Mouse (Mus musculus) hindbrain, embryonic 12.5 days (tissue): ENCODE results near the gene Elmo1. TPM values are rescaled to one million over a fixed set of nuclear protein-coding genes. Genes with fewer than 3 reads are reported as not detected.

Source experiments
- ATAC-seq: fragments of 200-750 bp; cut with Nextera tagmentation; 2 replicates; pipeline ENCODE4 v1.8.0; 2017; ENCODE audit warnings: moderate TSS enrichment; ENCODE audit not compliant: low FRiP score
- H3K27ac ChIP-seq: fragments of 300-500 bp; sonication (generic); 2 replicates; pipeline ENCODE4 v1.5.1; 2016; ENCODE audit warnings: mild to moderate bottlenecking
- H3K27me3 ChIP-seq: fragments of 300-500 bp; sonication (generic); 2 replicates; pipeline ENCODE4 v1.6.1; 2016; ENCODE audit warnings: mild to moderate bottlenecking
- H3K36me3 ChIP-seq: fragments of 300-500 bp; sonication (generic); 2 replicates; pipeline ENCODE4 v1.6.1; 2016; ENCODE audit warnings: mild to moderate bottlenecking
- H3K4me1 ChIP-seq: fragments of 300-500 bp; sonication (generic); 2 replicates; pipeline ENCODE4 v1.6.1; 2016
- H3K4me2 ChIP-seq: fragments of 300-500 bp; sonication (generic); replicated peaks from 2 replicates; pipeline ENCODE4 v1.6.1; 2016; ENCODE audit warnings: mild to moderate bottlenecking
- H3K4me3 ChIP-seq: fragments of 300-500 bp; sonication (generic); 2 replicates; pipeline ENCODE4 v1.5.1; 2016; ENCODE audit warnings: mild to moderate bottlenecking
- H3K9ac ChIP-seq: fragments of 300-500 bp; sonication (generic); 2 replicates; pipeline ENCODE4 v1.6.1; 2016; ENCODE audit warnings: mild to moderate bottlenecking, moderate library complexity
- H3K9me3 ChIP-seq: fragments of 300-500 bp; sonication (generic); replicated peaks from 2 replicates; pipeline ENCODE4 v1.6.1; 2016; ENCODE audit warnings: mild to moderate bottlenecking
- WGBS: fragments of 180-500 bp; shearing (Covaris S2); methylation state at CpG from one replicate; pipeline ENCODE4 v1.1.7; 2016; 5-methylcytosine and 5-hydroxymethylcytosine counted together
- polyA plus RNA-seq: library from polyadenylated mRNA; unstranded; fragments of >200 nt; fragmentation: Nextera tagmentation; extraction: Ambion mirVana; gene quantifications from 2 replicates; pipeline ENCODE4 v1.2.1, GENCODE M21; 2016

Gene Elmo1
- polyA plus RNA-seq, 1 experiment from 2014 or later: 28.9 TPM

- WGBS: 78% methylated on average over 9 of the region's 9 CpGs
- Histone ChIP-seq H3K9ac (no peak overlapping the region), H3K36me3 (no peaks in the 10 kb centered on the region), H3K4me1 (0 out of 2 replicates have a peak, but pooled peaks cover 2% of the 10 kb centered on the region), H3K27me3 (no peaks in the 10 kb centered on the region), H3K9me3 (no peaks in the 10 kb centered on the region), H3K4me3 (no peak overlapping the region), H3K27ac (peak overlapping the region; percentile 57; the same call in 1 of the 2 replicates), H3K4me2 (no peak overlapping the region)
- no peak for ATAC-seq
These were observed 320.1 kb downstream of the Elmo1 start for GRCm38 (mm10) chr13:20410306-20411101.

- Histone ChIP-seq H3K27me3 (no peaks in the 10 kb centered on the region), H3K36me3 (no peaks in the 10 kb centered on the region), H3K4me1 (no peaks in the 10 kb centered on the region), H3K9me3 (no peaks in the 10 kb centered on the region), H3K9ac (no peak overlapping the region), H3K27ac (no peak overlapping the region), H3K4me2 (no peak overlapping the region), H3K4me3 (no peak overlapping the region)
- ATAC-seq: no peak
- WGBS: 78% methylated on average over 5 of the region's 5 CpGs
These were observed 326.6 kb downstream of the Elmo1 start for GRCm38 (mm10) chr13:20416691-20417660.

GRCm38 (mm10) chr13:20430998-20431397, 340.6 kb downstream of the Elmo1 start:
- H3K4me1 ChIP-seq: no peaks in the 10 kb centered on the region
- no peak for ATAC-seq
- whole genome bisulfite sequencing: 83% methylated on average over 6 of the region's 6 CpGs
- no peak overlapping the region for H3K4me3 ChIP-seq
- peak overlapping the region; percentile 5 for H3K27ac ChIP-seq
- H3K27me3 ChIP-seq: no peaks in the 10 kb centered on the region
- no peaks in the 10 kb centered on the region for H3K9me3 ChIP-seq
- H3K36me3 ChIP-seq: no peaks in the 10 kb centered on the region
- no peak overlapping the region for H3K9ac ChIP-seq
- H3K4me2 ChIP-seq: no peak overlapping the region

DNA sequence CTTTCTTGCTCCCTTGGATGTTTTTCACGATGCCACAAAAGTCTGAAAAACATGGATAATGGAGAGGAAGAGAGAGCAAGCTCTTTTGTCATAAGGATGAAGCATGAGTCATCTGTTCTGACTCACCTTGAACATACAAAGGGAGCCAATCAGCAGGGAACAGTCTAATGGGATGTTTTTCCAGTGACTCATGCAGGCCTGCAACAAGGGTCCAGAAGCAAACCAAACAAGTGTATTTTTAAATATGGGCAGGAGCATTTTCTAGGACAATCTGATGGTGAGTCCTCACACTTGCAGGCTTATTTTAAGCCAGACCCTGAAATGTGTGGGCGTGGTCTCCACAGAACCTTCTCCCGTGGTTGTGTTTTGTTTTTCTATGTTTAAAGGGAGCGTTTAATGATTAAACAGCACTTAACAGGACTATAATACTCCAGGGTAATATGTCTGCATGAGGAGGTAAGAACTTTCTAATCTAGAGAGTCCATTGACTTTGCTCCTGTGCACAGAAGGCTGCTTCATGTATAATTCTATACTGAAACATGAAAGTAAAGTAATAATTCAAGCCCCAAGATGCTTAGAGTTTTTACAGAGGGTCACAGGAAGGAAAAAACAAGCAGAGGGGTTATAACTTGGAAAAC, 342.9 kb downstream of the Elmo1 start:
- no peaks in the 10 kb centered on the region for H3K9me3 ChIP-seq
- H3K9ac ChIP-seq: no peak overlapping the region
- no peaks in the 10 kb centered on the region for H3K27me3 ChIP-seq
- WGBS: 73% methylated on average over 4 of the region's 4 CpGs
- no peak overlapping the region for H3K4me3 ChIP-seq
- H3K27ac ChIP-seq: no peak overlapping the region
- H3K36me3 ChIP-seq: no peaks in the 10 kb centered on the region
- ATAC-seq: no peak
- no peak overlapping the region for H3K4me2 ChIP-seq
- H3K4me1 ChIP-seq: no peaks in the 10 kb centered on the region

DNA sequence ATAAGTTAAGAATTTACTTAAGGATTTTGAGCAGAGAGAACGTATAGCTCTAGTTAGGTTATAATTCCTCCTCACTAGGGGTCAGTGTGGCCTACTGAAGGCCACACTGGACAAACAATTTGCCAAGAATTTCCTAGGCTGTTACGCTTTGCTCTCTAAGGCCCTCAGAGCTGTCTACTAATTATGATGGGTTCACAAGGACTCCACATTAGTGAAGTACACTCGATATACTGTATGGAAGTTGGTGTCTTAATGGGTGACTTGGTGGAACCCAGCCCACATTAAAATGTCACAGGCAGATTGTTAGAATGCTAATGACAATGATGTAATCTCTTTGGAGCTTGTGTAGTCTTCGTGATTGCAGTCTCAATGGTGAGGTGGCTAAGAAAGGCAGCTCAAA, 343.7 kb downstream of the Elmo1 start:
- Histone ChIP-seq H3K9ac (no peak overlapping the region), H3K27ac (no peak overlapping the region), H3K4me2 (no peak overlapping the region), H3K9me3 (no peaks in the 10 kb centered on the region), H3K4me1 (no peaks in the 10 kb centered on the region), H3K4me3 (no peak overlapping the region), H3K36me3 (no peaks in the 10 kb centered on the region), H3K27me3 (no peaks in the 10 kb centered on the region)
- WGBS: 72% methylated on average over 4 of the region's 4 CpGs
- ATAC-seq: no peak

GRCm38 (mm10) chr13:20439488-20439887, 349.1 kb downstream of the Elmo1 start:
- no peak for ATAC-seq
- H3K4me1 ChIP-seq: no peaks in the 10 kb centered on the region
- 97% methylated on average over 1 of the region's 1 CpGs for WGBS
- no peaks in the 10 kb centered on the region for H3K9me3 ChIP-seq
- H3K4me3 ChIP-seq: no peak overlapping the region
- no peak overlapping the region for H3K9ac ChIP-seq
- no peak overlapping the region for H3K27ac ChIP-seq
- H3K36me3 ChIP-seq: no peaks in the 10 kb centered on the region
- no peak overlapping the region for H3K4me2 ChIP-seq
- no peaks in the 10 kb centered on the region for H3K27me3 ChIP-seq

- 46% methylated on average over 7 of the region's 7 CpGs for WGBS
- Histone ChIP-seq H3K27ac (no peak overlapping the region), H3K27me3 (no peaks in the 10 kb centered on the region), H3K9ac (no peak overlapping the region), H3K4me2 (no peak overlapping the region), H3K9me3 (no peaks in the 10 kb centered on the region), H3K4me1 (peaks cover 19% of the 10 kb centered on the region), H3K36me3 (no peaks in the 10 kb centered on the region), H3K4me3 (no peak overlapping the region)
- no peak for ATAC-seq
These were observed 360.5 kb downstream of the Elmo1 start for GRCm38 (mm10) chr13:20450831-20451353.

DNA sequence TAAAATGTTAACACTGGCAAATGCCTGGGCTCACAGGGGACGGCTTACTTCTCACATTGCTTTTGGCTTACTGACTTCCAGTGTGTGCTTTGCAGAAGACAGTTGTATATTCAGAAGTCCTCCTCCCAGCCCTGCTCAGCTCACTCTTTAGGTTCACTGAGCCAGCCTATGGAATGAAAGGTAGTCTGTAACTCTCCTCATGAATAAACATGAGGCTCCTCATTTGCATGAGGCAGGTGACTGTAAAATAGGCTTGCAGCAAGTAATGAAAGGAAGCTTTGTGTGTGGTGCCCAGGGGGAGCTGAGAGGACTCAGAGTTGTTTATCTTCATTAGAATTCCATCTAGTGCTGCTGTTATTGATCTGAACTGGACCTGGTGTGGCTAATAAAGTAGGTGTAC, 364.0 kb downstream of the Elmo1 start:
- Histone ChIP-seq H3K27me3 (no peaks in the 10 kb centered on the region), H3K4me3 (no peak overlapping the region), H3K9ac (no peak overlapping the region), H3K9me3 (no peaks in the 10 kb centered on the region), H3K27ac (peak overlapping the region; percentile 8; the same call in 1 of the 2 replicates), H3K4me1 (peaks cover 19% of the 10 kb centered on the region), H3K4me2 (no peak overlapping the region), H3K36me3 (no peaks in the 10 kb centered on the region)
- WGBS: 22% methylated on average over 1 of the region's 1 CpGs
- ATAC-seq: peak; percentile 92

GRCm38 (mm10) chr13:20460096-20460495, 369.7 kb downstream of the Elmo1 start:
- H3K27ac ChIP-seq: no peak overlapping the region
- ATAC-seq: no peak
- WGBS: 89% methylated on average over 6 of the region's 6 CpGs
- no peaks in the 10 kb centered on the region for H3K27me3 ChIP-seq
- H3K36me3 ChIP-seq: no peaks in the 10 kb centered on the region
- no peaks in the 10 kb centered on the region for H3K9me3 ChIP-seq
- H3K9ac ChIP-seq: no peak overlapping the region
- no peak overlapping the region for H3K4me3 ChIP-seq
- peaks cover 5% of the 10 kb centered on the region; the same call in 1 of the 2 replicates for H3K4me1 ChIP-seq
- no peak overlapping the region for H3K4me2 ChIP-seq

GRCm38 (mm10) chr13:20461616-20462015, 371.2 kb downstream of the Elmo1 start:
- H3K27me3 ChIP-seq: no peaks in the 10 kb centered on the region
- H3K4me1 ChIP-seq: no peaks in the 10 kb centered on the region
- H3K9me3 ChIP-seq: no peaks in the 10 kb centered on the region
- no peak overlapping the region for H3K9ac ChIP-seq
- H3K4me2 ChIP-seq: no peak overlapping the region
- H3K27ac ChIP-seq: no peak overlapping the region
- 88% methylated on average over 3 of the region's 3 CpGs for WGBS
- H3K36me3 ChIP-seq: no peaks in the 10 kb centered on the region
- H3K4me3 ChIP-seq: no peak overlapping the region
- ATAC-seq: no peak

DNA sequence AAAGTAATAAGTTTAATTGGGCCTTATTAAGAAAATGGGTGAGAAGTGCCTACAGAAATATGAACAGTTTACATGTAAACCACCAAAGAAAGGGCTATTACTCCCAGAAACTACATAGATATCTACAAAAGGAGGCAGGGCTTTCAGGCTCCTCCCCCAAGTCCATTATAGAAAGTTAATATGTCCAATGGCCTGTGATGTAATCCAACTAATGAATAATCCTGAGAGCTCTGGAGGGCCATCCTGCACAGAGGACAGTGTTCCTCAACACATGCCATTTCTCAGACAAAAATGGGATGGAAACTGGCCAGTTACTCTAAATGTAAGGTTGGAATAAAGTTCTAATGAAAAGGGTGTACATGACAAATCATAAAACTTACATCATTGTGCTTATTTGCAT, 373.8 kb downstream of the Elmo1 start:
- no peak for ATAC-seq
- Histone ChIP-seq H3K4me1 (no peaks in the 10 kb centered on the region), H3K4me2 (no peak overlapping the region), H3K36me3 (no peaks in the 10 kb centered on the region), H3K27me3 (no peaks in the 10 kb centered on the region), H3K9ac (no peak overlapping the region), H3K4me3 (no peak overlapping the region), H3K27ac (no peak overlapping the region), H3K9me3 (no peaks in the 10 kb centered on the region)

GRCm38 (mm10) chr13:20467381-20467780, 377.0 kb downstream of the Elmo1 start:
- Histone ChIP-seq H3K27me3 (no peaks in the 10 kb centered on the region), H3K27ac (no peak overlapping the region), H3K9me3 (no peaks in the 10 kb centered on the region), H3K4me2 (no peak overlapping the region), H3K36me3 (no peaks in the 10 kb centered on the region), H3K9ac (no peak overlapping the region), H3K4me1 (0 out of 2 replicates have a peak, but pooled peaks cover 6% of the 10 kb centered on the region), H3K4me3 (no peak overlapping the region)
- ATAC-seq: no peak
- 82% methylated on average over 1 of the region's 1 CpGs for WGBS
